Mouse (Mus musculus) lung, postnatal 10 days (tissue): ENCODE data around the gene Nipal4.
"Not testable (repeated sequence)": the region's sequence is repeated elsewhere in the genome, so short reads cannot be mapped to it uniquely, and the experiment has no call there.

Experiments used
- DNase-seq: peaks from one replicate; pipeline ENCODE4 v3.0.0; 2021

The Nipal4 gene

DNA sequence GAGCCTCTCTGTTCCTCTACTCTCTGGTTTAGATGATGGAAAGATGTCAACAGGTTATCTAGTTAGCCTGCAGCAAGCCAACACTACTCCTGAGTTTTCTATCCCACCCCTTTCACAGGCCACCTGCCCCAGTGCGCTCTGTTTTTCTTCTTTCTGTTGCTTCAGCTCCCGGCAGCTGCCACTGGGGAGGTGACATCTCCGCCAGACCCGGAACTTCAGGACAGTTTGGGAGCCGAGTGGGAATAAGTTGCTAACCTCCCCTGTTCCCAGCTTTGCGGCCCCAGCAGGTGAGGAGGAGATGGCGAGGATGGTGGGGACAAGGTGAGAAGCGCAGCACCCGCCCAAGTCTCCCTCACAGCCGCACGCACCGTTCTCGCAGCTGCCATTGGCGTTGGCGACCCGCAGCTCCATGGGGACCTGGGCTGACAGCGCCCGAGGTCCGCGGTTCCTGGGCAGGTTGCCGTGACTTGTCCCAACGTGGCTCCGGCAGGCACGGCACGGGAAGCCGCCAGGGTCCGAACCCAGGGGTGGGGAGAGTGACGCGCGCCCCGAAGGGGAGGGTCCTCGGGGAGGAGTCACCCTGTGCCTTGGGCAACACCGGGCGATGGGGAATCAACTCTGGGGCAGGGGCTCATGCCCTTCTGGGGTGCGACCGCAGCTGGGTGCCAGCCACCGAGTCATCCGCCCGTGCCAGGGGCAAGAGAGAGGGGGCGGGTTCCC, at the start of gene Nipal4:
Gene Nipal4, minus strand, starts transcription at position 643 of the 720 bp plus-strand sequence.
- DNase-seq: peak; percentile 46

DNA sequence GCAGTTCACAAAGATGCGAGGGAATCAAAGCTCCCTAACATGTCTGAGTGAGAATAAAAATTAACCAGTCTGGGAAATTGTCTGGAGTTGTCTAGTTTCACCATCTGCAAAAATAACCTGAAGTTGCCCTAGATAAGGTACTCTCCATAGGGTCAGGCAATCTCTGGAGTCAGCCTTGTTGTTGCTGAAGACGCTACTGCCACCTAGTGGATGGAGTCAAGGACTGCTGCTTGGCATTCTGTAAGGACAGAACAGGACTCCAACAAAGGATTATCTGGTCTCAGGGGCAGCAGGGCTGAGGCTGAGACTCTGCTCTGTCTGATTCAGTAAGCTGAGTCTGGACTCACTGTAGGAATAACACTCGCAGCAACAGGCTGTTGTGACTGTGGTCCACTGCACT, 49.0 kb upstream of the Nipal4 start:
- peak; percentile 82 for DNase-seq

DNA sequence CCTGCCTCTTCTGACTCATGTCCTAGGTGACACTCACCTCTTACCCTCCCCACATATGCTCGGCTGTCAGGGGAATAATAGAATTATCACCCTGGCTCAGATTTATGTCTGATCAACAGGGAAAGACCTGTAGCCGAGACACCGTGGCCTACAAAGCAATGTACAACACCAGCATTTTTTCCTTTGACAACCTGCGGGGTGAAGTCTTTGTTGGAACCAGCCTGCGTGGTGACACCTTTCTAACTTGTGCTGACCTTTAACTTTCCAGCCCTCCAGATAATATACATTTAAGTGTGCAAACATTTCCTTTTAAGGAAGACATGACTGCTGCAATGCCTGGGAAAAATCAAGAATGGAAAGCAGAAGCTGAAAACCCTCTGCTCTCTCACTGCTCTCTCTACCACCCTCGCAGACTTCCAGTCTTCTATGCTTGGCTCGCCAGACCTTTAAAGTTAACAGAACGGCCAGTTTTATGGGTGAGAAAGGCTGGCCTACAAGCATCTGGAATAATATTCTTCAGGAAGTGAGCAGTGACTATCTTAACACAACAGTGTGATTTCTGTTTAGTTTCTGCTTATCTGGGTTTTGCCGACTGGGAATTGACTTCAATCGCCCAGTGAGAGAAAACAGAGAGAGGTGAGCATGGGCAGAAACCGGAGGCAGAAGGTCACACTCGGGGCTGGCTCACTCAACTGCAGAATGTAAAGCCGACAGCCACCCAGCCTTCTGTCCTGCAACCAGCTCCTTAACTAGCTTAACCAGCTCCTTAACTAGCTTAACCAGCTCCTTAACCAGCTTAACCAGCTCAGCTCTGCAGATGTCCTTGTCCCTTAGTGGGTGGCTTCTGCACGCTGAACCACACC, 48.3 kb upstream of the Nipal4 start:
- no peak for DNase-seq

DNA sequence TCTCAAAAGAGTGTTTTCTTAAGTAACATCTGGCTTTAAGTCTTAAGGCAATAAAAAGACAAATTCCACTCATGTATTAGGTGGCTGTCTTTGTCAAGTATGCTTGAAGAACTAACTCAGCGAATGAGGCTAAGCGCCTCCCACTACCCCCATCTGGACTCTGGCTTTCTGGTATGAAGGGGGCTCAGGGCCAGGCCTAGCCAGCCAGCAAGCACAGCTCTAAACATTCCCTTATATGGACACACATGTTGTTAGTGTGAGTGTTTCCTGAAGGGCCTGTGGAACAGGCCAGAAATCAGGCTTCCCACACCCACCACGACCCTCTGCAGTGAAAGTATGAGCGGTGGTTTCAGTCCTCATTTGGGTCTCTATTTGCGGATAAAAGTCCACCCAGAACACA, 47.5 kb upstream of the Nipal4 start:
- peak; percentile 87 for DNase-seq

DNA sequence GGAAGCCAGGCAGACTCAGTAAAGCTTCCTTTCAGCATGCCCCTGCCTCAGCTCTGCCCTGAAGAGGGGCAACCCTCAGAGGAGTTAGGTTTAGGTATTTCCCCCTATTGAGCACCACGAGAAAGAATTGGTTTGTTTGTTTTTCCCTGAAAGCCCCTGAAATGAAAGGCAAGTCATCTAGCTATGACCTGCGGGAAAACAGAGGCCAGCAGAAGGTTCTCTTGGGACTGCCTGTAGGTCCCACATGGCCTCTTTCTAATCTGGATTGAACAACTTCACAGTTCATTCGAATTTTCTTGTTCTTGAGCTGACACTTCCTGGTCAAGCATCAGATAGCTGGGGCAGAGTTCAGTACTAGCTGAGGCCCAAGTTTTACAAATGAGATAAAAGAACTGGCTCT, 45.5 kb upstream of the Nipal4 start:
- no peak for DNase-seq

DNA sequence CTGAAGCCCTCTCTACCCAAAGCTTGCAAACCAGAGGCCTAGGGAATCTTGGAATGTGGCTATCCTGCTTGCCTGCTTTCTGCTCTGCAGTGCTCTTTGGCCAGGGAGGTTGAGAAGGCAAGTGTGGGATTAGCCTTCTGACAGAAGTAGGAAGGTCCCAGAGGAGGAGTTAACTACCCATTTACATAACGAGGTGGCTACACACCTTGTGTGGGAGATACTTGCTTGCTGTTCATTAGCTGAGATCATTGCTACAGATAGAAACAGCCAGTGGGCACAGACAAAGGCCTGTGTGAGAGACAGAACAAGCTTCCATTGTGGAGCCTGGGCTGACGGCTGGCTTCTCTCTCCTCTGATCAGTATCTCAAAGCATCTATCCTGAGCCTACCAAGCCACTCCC, 43.6 kb upstream of the Nipal4 start:
- no peak for DNase-seq

DNA sequence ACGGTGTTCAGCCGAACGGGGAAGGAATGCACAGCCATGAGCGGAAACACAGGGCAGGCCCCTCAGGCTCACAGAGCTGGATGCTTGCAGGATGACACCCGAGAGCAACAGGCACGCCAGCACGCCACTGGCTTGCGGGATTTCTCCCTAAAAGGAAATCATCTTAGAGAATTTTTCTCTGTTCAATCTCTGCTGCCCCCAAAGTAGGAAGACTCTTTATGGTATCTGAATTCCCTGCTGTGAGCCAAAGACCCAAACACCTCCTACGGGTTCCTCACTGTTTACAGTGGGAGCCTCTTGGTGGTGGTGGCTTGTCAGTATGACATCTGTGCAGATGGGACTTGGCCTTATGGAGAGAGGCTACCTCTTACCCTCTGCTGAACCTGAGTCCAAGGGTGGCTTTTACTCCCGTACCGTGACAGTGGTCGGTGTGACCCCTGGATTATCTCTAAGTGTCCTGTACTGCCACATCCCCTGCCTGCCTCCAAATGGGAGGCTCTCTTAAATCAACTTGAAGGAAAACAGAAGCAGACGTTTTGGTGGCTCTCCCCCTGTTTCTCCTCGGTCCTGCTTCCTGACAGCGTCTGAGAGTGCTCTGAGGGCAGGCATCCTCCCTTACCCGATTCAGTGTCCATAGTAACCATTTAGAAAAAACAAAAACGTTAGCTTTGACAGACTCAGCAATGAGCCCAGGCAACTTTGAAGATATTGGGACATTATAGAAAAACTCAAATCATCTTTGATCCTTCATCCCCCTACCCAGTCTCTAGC, 39.5 kb upstream of the Nipal4 start:
- peak; percentile 46 for DNase-seq

DNA sequence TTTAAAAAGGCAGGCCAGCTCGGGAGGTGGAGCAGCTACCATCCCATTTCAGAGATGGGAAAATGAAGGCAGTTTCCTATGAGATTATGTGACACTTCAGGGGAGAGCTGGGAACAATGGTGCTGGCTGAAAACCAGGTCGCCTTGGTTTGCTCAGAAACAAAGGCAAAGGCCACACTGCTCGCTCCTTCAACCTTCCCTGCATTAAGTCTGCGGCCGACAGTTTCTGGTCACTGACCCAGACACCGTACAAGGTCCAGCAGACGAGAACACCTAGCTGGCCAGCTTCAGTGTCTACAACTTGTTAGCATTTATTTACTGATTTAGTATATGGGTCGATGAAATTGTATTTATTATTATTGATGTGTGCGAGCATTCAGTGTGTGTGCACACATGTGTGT, 38.5 kb upstream of the Nipal4 start:
- DNase-seq: no peak

DNA sequence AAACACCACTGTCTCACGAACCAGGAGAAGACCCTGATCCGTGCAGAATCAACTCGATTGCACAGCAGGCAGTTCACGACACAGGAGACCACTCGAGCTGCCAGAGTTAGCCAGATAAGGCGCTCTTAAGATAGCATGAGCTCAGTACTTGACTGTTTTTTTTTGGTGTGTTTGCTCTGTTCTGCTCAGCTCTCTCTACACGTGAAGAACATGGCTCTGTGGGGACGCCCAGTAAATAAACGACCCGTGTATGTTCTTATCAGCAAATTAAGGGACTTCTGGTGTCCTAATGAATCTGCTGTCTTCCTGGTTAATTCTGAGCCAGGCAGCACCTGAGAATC, 36.2 kb upstream of the Nipal4 start:
- DNase-seq: no peak

DNA sequence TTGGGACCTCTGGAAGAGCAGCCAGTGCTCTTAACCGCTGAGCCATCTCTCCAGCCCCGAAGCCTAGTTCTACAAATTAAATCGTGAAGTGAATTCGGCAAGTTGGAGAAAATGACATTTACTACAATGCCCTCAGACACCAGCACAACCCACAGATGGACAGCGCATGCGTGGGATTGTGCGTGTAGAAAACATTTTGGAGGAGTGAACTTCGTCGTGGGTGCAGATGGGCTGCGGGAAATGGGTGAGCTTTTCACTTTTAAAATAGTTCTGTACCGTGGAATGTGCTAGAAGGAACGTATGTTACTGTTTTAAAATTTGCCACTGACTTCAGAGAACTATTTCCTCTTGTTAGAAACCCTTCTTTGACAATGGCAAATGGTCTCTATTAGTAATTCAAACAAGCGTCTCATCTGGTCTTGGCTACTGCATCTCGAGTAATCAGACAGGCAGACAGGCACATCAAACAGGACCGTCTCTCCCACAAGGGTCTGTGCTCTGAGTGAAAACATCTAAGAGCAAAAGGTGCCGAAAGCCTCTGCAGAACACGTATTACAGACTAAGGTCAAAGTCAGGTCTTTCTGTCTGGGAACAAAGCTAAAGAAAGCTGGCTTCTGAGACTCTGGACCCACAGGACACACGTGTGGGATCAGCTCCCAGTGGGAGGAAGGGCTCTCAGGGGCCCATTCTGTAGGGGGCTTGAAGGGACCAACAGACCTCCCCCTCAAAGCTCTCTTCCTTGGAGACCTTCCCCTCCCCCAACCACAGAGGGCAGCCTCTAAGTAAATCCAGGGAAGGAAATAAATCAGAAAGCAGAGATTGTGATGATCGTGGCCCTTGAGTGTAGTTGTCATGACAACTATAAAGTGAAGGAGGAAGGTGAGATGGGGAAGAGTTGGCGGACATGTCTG, 35.6 kb upstream of the Nipal4 start:
- no peak for DNase-seq

DNA sequence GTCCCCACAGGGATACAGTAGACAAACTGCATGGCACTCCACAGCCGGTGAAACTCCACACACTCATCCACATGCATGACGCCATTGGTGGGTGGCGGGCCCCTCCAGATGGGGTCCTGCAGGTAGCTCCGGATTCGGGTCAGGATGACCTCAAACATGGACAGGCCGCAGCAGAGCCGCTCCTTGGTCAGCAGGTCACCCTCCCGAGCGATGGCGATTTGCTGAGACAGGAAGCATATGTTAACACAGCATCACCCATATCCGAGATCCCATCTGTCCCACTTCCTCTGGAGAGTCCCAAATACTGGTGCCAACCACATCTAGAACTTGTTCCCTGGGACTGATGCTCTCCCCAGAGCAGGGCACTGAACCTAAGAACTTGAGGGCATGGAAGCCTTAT, 34.4 kb upstream of the Nipal4 start:
- no peak for DNase-seq

DNA sequence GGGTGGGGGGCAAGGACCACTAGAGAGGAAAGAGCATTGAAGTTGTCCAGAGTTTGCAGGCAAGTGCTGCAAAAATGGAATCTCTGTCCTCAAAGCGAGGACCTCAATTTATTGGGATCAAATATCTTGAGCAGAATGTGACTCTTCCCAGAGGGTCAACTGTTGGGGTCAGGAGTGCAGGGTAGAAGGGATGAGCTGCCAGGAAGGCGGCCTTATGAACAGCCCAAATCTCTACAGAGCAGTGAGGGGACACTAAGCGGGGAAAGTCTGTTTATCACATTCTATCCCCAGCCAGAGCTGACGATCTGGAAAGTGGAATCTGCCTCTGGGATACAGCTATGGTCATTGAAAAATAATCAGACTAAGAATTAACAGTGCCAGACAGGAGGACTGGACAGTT, 27.9 kb upstream of the Nipal4 start:
- peak; percentile 16 for DNase-seq

DNA sequence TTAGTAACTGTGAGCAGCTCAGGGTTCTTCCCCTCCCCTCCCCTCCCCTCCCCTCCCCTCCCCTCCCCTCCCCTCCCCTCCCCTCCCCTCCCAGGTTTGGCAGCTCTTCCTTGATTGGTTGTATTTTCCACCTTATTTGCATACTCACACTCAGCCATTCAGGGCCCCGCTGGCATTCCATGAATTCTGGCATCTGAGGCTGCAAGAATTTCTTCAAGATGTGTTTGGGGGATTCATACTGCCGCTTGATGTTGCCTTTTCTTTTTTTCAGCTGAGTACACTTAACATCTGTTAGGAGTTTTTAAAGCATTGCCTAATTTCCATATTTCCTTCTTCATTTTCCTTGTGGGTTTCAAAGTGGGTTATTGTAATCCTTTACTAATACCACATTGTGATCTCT, 22.0 kb upstream of the Nipal4 start:
- DNase-seq: no peak

DNA sequence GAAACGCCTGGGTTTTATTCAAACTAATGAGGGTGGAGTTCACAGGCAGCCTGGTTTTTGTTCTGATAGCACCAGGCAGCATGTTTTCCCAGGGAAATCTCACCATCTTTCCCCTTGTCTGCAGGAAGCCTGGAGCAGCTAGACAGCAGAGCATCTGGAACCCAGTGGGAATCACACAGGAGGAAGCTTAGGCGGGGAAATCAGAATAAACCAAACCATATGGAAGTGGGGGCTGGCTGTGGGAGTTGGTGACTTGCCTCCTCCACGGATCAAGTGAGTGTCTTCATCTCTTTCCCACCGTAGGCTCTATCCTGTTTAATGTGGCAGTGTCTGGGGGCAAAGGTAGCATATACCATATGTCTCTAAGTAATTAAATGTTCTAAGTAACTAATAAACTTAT, 19.2 kb upstream of the Nipal4 start:
- no peak for DNase-seq

DNA sequence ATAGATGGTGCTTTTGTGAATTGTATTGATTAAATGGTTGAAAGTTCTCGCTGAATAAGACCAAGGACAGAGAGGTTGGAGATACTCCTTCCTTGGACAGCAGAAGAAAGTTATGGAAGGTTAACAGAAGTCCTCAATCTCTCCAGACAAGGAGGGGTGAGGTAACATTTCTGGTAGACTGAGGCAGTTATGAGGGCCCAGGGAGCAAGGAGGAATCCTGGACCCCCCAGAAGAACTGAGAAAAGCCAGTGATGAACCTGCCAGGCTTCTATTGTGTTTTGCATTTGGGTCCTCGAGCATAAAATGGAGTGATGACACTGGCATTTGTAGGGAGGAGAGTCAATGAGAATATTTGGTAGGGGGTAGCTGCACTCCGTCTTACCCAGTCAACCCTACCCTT, 18.6 kb upstream of the Nipal4 start:
- DNase-seq: no peak

DNA sequence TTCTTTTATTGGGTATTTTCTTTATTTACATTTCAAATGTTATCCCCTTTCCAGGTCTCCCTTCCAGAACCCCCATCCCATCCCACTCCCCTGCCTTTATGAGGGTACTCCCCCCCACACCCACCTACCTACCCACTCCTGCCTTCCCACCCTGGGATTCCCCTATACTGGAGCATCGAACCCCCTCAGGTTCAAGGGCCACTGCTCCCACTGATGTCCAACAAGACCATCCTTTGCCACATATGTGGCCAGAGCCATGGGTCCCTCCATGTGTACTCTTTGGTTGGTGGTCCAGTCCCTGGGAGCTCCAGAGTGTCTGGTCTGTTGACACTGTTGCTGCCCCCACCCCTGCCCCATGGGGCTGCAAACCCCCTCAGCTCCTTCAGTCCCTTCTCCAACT, 15.7 kb upstream of the Nipal4 start:
- not testable (repeated sequence) for DNase-seq

DNA sequence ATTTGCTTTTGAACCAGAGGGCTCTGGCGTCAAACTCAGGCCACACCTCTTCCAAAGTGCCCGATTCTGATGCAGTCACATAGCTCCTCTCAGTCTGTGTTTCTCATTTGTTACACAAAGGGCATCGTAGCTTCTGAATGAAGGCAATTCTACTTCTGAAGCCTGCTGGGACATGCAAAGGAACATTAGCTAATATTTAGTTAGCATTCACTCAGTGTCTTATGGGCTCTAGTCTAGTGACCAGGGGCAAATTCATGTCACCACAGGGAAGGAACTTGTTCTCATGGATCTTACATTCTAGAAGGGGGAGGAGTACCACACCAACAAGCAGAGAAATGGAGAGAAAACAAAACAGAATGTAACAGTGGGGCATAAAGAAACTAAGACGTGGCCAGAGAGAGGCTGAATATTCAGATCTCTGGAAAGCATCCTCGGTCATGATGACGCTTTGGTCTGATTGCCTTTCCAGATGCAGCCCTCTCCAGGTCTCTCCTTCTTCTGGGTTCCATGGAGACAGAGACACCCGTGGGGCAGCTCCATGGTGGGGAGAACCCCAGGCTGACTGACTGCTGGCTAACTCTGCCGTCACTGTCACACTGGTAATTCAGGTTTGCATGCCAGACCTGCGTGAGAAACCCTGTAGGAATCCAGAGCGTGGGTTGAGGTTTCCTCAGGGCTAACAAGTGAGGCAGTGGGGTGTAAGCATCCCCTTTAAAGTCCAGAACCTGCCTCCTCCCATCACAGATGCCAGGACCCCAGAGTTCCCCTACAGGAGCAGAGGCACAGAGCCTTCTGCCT, 11.1 kb upstream of the Nipal4 start:
- DNase-seq: no peak

DNA sequence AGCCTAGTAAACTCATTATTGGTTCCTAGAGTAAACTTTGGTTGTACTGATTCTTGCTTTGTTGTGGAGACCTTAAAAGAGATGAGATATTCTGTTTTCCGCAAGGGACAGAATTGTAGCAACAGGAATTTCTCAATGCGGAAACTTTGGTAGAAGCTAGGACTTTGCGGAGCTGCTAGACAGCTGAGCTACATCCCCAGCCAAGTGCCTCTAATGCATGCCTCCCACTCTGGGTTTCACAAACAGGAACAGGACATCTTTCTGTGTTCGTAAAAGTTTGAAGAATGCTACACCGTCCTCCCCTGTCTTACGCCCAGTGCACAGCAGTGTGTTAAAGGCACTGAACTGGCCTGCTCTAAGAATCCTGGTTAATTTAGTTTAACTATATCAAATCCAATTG, 9.8 kb upstream of the Nipal4 start:
- DNase-seq: peak; percentile 36

DNA sequence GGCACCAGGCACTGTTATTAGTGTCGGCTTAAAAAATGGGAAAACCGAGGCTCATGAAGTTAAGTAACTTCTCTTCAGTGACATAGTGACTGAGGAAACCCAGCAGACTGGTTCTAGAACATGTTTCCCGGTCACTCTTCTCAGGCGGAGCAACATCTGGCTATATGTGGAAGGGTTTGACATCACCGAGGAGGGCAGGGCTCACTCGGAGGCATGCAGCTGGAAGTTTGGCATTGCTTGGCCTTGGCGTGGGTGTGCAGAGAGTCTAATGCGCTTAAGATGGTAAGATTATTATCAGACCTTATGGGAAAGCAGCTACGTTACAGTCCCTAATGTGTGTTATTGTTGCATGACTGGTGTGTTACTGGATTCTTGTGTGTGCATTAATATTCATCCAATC, 5.8 kb upstream of the Nipal4 start:
- no peak for DNase-seq

DNA sequence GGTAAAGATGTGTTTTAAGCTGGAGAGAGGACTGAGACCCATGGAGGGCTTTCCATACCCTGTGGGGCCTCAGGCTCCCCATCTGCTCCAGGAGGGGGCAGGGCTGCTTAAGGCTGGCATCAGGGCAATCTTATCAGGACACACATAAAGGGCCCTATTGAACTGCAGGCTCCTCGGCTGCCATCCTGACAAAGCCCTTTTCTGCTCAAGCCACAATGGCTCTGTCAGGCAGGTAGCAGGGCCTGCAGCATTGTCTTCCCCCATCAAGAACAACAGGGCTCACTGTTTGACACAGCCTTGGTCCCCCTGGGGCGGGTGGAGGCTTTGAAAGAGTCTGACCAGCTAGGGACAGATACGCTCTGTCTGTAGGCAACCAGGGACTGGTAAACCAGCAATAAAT, 3.6 kb upstream of the Nipal4 start:
- DNase-seq: no peak

DNA sequence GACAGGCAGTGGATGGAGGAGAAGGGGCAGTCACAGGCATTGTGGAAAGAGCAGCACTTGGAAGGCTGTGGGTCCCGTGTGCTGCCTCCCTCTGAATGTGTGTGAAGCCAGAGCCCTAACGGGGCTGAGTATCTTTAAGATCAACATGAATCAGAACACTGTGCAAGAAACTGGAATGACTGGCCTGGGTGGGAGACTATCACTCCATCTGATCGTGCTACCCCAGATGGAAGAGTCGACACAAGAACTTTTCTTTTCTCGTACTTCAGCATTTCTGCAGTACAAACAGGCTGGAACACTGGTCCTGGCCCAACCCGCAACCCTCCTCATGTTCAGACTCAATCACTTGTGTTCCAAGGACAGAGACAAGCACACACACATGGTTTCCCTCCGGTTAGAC, 2.2 kb upstream of the Nipal4 start:
- no peak for DNase-seq

DNA sequence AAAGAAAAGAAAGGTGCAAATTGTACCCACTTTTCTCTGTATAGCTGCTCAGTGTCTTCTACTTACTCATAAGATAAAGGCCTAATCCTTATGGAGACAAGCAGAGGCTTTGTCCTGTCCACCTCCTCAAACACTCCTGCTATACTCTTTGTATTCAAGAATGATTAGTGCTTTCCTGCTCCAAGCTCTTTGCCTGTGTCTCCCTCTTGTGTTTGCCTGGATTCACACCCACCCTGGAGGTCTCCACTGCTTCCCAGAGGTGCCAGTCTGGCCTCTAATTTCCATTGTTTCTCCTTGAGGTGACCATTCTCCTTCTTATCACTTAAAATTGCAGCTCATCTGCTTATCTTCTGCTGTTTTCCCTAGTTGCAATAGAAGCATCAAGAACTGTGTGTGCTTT, 8.8 kb downstream of the Nipal4 start:
- no peak for DNase-seq
